Mouse (Mus musculus): ENCODE results near the gene Gab2.

DNA sequence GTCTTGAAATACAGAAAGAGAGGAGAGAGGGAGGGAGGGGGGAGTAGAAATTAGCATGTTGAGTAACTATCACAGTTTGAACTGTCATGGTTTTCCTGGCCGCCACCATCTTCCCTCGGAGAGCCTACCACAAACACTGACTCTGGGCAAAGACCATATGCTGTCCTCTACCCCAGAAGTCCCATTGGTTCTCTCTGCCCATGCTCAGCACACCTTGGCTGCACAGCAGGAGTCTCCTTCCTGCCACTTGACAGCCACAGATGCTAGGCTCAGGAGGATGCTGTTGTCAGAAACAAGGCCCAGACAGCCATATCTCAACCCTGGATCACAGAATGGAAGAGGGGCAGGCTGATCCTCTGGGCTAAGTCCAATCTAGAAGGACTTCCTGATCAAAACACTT, 253.0 kb downstream of the Gab2 start:
- TF ChIP-seq POLR2A (IDR thresholded peaks at IDR 0.05; ENCODE audit: borderline replicate concordance, extremely low read depth, low read depth, low read length) (no peak), CTCF (IDR thresholded peaks at IDR 0.05; ENCODE audit: insufficient read depth, low read length) (no peak)
